In the genomic region with DNA sequence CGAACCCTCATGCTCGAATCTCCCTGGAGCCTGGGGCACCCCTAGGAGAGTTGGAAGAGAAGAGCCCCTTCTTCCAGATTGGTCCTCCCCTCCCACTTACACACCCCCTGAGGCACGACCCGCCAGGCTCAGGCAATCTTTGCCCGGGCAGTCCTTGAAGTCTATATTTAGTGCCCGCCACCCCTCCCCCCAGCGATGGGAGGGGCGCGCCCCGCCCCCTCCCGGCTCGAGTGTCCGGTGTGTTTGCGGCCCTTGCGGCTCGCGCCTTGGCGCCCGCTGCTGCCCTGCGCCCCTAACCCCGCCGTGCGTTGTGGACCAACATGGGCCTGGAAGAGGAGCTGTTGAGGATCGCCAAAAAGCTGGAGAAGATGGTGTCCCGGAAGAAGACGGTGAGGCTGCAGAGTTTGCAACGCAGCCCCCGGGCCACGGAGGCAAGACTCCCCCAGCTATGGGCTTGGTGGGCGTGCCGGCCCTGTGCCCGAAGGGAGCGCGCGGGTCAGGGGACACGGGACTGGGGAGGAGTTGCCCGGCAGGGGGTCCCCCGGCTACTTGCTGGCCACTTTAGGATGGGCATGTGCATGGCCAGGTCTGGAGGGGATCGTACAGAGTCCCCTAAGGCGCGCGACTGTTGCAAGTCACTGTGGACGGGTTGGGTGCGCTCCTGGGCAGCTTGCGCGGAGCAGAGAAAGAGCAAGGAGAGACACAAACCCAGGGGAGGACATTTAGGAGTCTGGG, we compare ENCODE assay signal across 8 mouse cellular contexts. TPM values are rescaled to one million over a fixed set of nuclear protein-coding genes. Genes with fewer than 3 reads are reported as not detected.
DNase-seq lines count a peak whose midpoint lies in the region; ATAC-seq and TF ChIP-seq lines count a peak whose summit lies in the region.

A gene (plus strand): TSS at position 1 of the 735 bp plus-strand sequence.

- peaks cover 45% of the 10 kb centered on the region for H3K4me1 ChIP-seq in embryonic facial prominence, embryonic 15.5 days
- H3K4me1 ChIP-seq in heart, postnatal 0 days (ENCODE audit: control insufficient read depth, insufficient read depth), result peaks cover 16% of the 10 kb centered on the region
- H3K4me1 ChIP-seq in midbrain, embryonic 10.5 days, result peaks cover 38% of the 10 kb centered on the region

- H3K9me3 ChIP-seq in embryonic facial prominence, embryonic 15.5 days (replicated peaks), result no peaks in the 10 kb centered on the region
- no peaks in the 10 kb centered on the region for H3K9me3 ChIP-seq in heart, postnatal 0 days (replicated peaks; ENCODE audit: control insufficient read depth, low read length)
- H3K9me3 ChIP-seq in midbrain, embryonic 10.5 days (replicated peaks), result no peaks in the 10 kb centered on the region

- no peak for TF ChIP-seq CTCF in heart, postnatal 0 days (IDR thresholded peaks at IDR 0.05; ENCODE audit: low read depth)

- H3K4me3 ChIP-seq in embryonic facial prominence, embryonic 15.5 days (replicated peaks), result peak within 1 kb of the TSS; percentile 54
- peak within 1 kb of the TSS; percentile 84 for H3K4me3 ChIP-seq in heart, postnatal 0 days (ENCODE audit: low read depth, low read length)
- peak within 1 kb of the TSS; percentile 56 for H3K4me3 ChIP-seq in midbrain, embryonic 10.5 days

- H3K27ac ChIP-seq in embryonic facial prominence, embryonic 15.5 days (replicated peaks), result 0 out of 2 replicates have a peak within 1 kb of the TSS, but pooled peaks have one; percentile 67
- peak within 1 kb of the TSS; percentile 69 for H3K27ac ChIP-seq in heart, postnatal 0 days (ENCODE audit: low read depth)
- peak within 1 kb of the TSS; percentile 28; the same call in 1 of the 2 replicates for H3K27ac ChIP-seq in midbrain, embryonic 10.5 days (replicated peaks)

- H3K36me3 ChIP-seq in embryonic facial prominence, embryonic 15.5 days, result peaks cover 22% of the 10 kb centered on the region
- no peaks in the 10 kb centered on the region for H3K36me3 ChIP-seq in heart, postnatal 0 days (replicated peaks; ENCODE audit: control insufficient read depth, insufficient read depth, low read length)
- 0 out of 2 replicates have a peak, but pooled peaks cover 7% of the 10 kb centered on the region for H3K36me3 ChIP-seq in midbrain, embryonic 10.5 days

- ATAC-seq in embryonic facial prominence, embryonic 15.5 days (ENCODE audit: insufficient number of reproducible peaks, low FRiP score, low TSS enrichment, low read depth), result peak; percentile 41; the same call in 1 of the 2 replicates
- ATAC-seq in heart, postnatal 0 days (ENCODE audit: insufficient read depth, low read depth), result peak; percentile 80
- ATAC-seq in megakaryocyte progenitor cell, adult 5-6 weeks (replicated peaks; ENCODE audit: poor library complexity), result no peak
- no peak for ATAC-seq in inflammation-experienced regulatory T-cells, adult 6 months

- under 1% methylated on average over 46 of the region's 46 CpGs for WGBS in embryonic facial prominence, embryonic 15.5 days
- 1% methylated on average over 46 of the region's 46 CpGs for WGBS in heart, postnatal 0 days
- WGBS in midbrain, embryonic 10.5 days, result 1% methylated on average over 46 of the region's 46 CpGs

- DNase-seq in ovary, postnatal 36 days (ENCODE audit: low spot score), result peak; percentile 66
- DNase-seq in ovary, postnatal 10 days (ENCODE audit: low spot score), result no peak
- peak; percentile 84 for DNase-seq in heart, postnatal 0 days (ENCODE audit: low spot score)
- peak; percentile 81 to 90 for DNase-seq in kidney, postnatal 36 days
- DNase-seq in midbrain, embryonic 10.5 days (ENCODE audit: low spot score), result peak; percentile 64

- peaks cover 52% of the 10 kb centered on the region for H3K27me3 ChIP-seq in embryonic facial prominence, embryonic 15.5 days
- H3K27me3 ChIP-seq in heart, postnatal 0 days (ENCODE audit: control insufficient read depth, insufficient read depth, low read length), result peaks cover 14% of the 10 kb centered on the region; the same call in 1 of the 2 replicates
- peaks cover 99% of the 10 kb centered on the region for H3K27me3 ChIP-seq in midbrain, embryonic 10.5 days (ENCODE audit: low read depth, poor library complexity, severe bottlenecking)

- peak; percentile 55 for TF ChIP-seq EP300 in heart, postnatal 0 days (IDR thresholded peaks at IDR 0.05; ENCODE audit: low read depth)

- H3K4me2 ChIP-seq in embryonic facial prominence, embryonic 15.5 days (replicated peaks), result peak within 1 kb of the TSS; percentile 92
- peak within 1 kb of the TSS; percentile 96 for H3K4me2 ChIP-seq in heart, postnatal 0 days (ENCODE audit: low read depth, low read length)

- peak within 1 kb of the TSS; percentile 31 for H3K9ac ChIP-seq in embryonic facial prominence, embryonic 15.5 days
- H3K9ac ChIP-seq in heart, postnatal 0 days (replicated peaks; ENCODE audit: low read depth, low read length), result peak within 1 kb of the TSS; percentile 76

RNA-seq across cellular contexts. Expression of the gene that starts here (rescaled TPM):
- polyA plus RNA-seq in embryonic facial prominence, embryonic 15.5 days (2015; fragmentation: Nextera tagmentation; extraction: Ambion mirVana), result 19.2 and 20.7 TPM in 2 replicates
- total RNA-seq in heart, postnatal 0 days (2014; rRNA removed; ENCODE audit: low replicate concordance), result 28.6 and 36.6 TPM in 2 replicates
- 103 and 105 TPM in 2 replicates for polyA plus RNA-seq in heart, postnatal 0 days (2015; fragmentation: Nextera tagmentation; extraction: Ambion mirVana)
- polyA plus RNA-seq in midbrain, embryonic 10.5 days (2016; fragmentation: Nextera tagmentation; extraction: Ambion mirVana), result 0.79 and 0.81 TPM in 2 replicates
- 0.10 TPM in 1 of 2 replicates, not detected in the other for total RNA-seq in megakaryocyte progenitor cell, adult 5-6 weeks (2015)
- total RNA-seq in megakaryocyte progenitor cell, adult 5-6 weeks (2017), result 0.33 and 0.41 TPM in 2 replicates
- under 1 TPM in 2 of 3 experiments, not detected in 1; 0.29 to 0.65 TPM for polyA plus RNA-seq in inflammation-experienced regulatory T-cells, adult 6 months (2017; shearing (Covaris generic))

Comparison
In these comparisons a context has a peak if more than half of its experiments do, and no peak if none do; other contexts are left out.
1. RNA of the gene that starts here (total RNA-seq): 28.6 to 36.6 TPM in heart, postnatal 0 days; 0.10 to 0.41 TPM in megakaryocyte progenitor cell, adult 5-6 weeks; every median in the first group is over 10 times any median in the second.
2. RNA of the gene that starts here (polyA plus RNA-seq): 103 to 105 TPM in heart, postnatal 0 days and 19.2 to 20.7 TPM in embryonic facial prominence, embryonic 15.5 days; 0.79 to 0.81 TPM in midbrain, embryonic 10.5 days and 0.29 to 0.65 TPM in inflammation-experienced regulatory T-cells, adult 6 months; every median in the first group is over 10 times any median in the second.
3. Peak in DNase-seq, H3K4me3 ChIP-seq and H3K27ac ChIP-seq in midbrain, embryonic 10.5 days; RNA of the gene not detected or under 1 TPM.
4. ATAC-seq: peak in embryonic facial prominence, embryonic 15.5 days (single experiment) and heart, postnatal 0 days (single experiment); none in megakaryocyte progenitor cell, adult 5-6 weeks (single experiment) and inflammation-experienced regulatory T-cells, adult 6 months (single experiment).
5. Peak in every context shown above with its lines, with median percentiles within 50 percentile points of each other: H3K27ac ChIP-seq and H3K4me3 ChIP-seq.